Mouse (Mus musculus) embryonic facial prominence, embryonic 15.5 days (tissue): ENCODE results near the gene Aar2. TPM values are rescaled to one million over a fixed set of nuclear protein-coding genes. Genes with fewer than 3 reads are reported as not detected.

Experiments
- polyA plus RNA-seq: library from polyadenylated mRNA; unstranded; fragments of >200 nt; fragmentation: Nextera tagmentation; extraction: Ambion mirVana; gene quantifications from 2 replicates; pipeline ENCODE4 v1.2.1, GENCODE M21; 2015

The Aar2 gene
- polyA plus RNA-seq, 1 experiment from 2014 or later = 33.6 TPM

Other genes with a start within 250 kb of the Aar2 start
- gene Cnbd2, start 235.3 kb upstream of the Aar2 start, polyA plus RNA-seq = 4.2 and 5.2 TPM in 2 replicates
- 80.1 and 84.4 TPM in 2 replicates for gene Scand1, start 234.9 kb upstream of the Aar2 start, polyA plus RNA-seq
- gene Epb41l1, start 126.7 kb upstream of the Aar2 start, polyA plus RNA-seq = 3.4 and 3.8 TPM in 2 replicates
- gene Dlgap4, start 66.1 kb downstream of the Aar2 start, polyA plus RNA-seq = 87.7 and 96.6 TPM in 2 replicates
- gene Myl9, start 227.8 kb downstream of the Aar2 start, polyA plus RNA-seq = 245 and 251 TPM in 2 replicates